Mouse (Mus musculus): ENCODE measurements around the gene Kif26b.

The Kif26b gene

DNA sequence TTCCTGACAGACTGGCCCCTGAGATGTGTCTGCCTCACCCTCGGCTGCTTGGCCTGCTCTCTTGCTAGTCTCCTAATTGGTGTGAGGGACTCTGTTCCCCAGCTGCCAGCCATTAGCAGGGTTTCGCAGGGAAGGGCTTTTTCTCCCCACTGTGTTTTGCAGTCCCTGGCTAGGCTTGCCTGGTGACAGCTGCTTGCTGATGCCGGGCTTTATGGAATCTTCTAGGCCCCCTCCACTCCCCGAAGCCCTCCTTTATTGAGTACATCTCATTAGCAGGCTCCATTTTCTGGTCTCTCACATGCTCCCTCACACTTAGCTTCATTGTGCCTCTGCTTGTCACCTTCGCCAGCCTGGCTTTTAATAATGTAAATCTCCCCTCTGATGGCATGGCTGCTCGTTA lies 327.0 kb downstream of the Kif26b start:
- DNase-seq, result peak in 1 of 2 experiments; percentile 21

DNA sequence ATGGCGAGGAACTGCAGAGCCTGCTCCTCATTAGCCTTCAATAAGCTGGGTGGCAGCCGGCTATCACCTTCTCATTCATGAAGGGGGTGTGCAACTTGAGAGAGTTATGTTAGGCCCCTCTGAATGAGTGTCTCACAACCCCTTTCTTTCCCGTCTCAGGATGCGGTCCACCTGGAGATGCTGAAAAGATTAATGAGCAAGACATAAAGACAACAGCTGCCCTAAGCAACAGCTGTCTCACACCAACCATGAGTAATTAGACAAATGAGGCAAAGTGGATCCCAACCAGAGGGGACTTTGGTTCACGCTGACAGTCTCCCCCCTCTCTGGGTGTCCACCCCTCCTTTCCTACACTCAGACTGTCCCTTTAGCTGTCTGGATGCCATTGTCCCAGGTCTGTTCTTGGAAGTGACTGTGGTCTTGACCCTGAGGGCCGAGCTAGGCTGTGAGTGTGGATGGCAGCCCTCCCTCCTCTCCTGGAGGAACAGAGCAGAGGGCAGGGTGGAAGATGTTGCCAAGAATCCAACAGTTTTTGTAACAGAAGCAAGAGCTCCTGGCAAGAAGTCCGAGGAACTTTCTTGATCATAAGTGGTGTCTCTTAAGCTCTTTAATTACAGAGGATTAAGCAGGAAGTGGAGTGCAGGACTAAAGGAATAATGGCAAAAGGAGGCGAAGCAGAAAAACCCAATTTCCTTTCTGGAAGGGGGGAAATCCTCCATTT lies 331.9 kb downstream of the Kif26b start:
- peak in 1 of 2 experiments; percentile 14 for DNase-seq

DNA sequence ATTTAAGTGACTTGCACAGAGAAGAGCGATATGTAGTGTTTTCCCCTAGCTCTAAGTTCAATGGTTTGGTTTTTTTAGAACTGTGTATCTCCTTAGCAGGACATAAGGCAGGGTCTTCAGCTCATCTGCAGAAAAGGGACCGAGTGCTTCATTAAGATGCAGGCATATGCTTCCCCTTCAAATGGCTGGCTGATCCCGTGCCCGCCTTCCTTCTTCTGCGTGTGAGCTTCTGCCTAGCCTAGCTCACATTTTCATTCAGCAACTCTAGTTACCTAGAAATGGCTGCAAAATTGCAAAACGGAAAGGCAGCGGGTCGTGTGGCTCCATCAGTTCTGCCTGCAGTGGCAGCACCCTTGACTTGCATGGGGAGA lies 332.5 kb downstream of the Kif26b start:
- DNase-seq, result no peak

DNA sequence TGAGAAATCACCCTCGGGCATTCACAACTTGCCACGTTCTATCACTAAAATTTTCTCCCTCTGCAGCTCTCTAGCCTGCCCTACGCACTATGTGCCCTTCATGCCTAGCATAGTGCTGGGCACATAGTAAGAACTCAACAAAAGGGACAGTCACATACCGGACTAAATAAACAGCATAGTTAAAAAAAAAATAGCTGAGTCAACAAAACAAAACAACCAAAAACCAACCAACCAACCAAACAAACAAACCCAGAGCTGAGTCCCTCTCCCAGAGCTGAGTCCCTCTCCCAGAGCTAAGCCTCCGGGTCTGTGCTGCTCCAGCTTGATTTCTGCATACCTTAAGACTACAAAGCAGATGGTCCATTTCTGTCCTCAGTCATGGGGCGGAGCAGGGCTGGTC lies 334.8 kb downstream of the Kif26b start:
- no peak for DNase-seq

DNA sequence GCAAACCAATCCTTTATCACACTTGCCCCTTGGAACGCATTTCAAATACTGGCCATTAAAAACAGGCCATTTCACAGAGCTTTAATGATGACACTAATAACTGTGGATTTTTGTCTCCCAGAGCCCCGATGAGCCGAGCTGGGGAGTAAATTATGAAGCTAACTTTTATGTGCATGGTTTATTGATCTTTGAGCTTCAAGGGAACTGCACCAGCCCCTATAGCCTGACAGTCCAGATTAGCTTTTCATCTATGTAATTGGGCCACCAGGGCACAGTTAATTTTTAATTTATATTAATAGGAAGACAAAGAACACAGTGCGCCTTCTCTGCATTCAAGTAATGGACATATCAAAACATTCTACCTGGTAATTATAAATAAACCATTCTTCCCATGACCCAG lies 335.4 kb downstream of the Kif26b start:
- no peak for DNase-seq

DNA sequence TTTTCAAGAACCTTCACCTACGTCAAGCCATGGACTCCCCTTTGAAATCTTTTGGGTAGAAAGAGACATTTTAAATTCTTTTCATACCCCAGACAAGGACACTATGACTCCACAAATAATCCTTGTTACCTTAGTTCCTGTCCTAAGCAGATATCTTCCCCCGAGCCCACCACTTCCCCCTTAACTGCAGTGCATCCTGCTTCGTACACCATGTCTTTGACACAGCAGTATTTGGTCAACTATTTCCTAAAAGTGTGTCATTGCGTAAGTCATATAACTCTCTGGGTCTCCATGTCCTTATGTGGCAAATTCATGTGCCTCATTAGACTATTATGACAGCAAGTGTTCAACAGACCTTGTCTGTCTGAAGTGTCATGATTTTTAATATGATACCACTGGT lies 337.8 kb downstream of the Kif26b start:
- DNase-seq, result no peak

DNA sequence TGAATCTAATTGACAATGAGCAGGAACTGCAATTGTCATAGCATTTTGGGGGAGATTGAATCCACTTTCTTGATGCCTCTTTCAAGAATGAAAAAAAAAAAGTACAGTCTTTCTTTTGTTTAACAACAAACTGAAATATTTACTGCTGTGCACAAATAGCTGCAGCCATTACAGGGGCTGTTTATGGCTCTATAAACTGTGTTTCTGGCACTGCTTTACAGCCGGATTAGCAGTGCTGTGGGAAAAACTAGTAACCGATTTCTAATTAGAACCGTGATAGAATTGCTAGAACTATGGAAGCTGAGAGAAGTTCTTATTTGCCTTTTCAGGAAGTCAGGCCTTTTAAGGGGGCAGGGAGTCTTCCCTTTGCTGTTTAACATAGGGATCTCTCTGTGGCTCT lies 342.1 kb downstream of the Kif26b start:
- no peak for DNase-seq

DNA sequence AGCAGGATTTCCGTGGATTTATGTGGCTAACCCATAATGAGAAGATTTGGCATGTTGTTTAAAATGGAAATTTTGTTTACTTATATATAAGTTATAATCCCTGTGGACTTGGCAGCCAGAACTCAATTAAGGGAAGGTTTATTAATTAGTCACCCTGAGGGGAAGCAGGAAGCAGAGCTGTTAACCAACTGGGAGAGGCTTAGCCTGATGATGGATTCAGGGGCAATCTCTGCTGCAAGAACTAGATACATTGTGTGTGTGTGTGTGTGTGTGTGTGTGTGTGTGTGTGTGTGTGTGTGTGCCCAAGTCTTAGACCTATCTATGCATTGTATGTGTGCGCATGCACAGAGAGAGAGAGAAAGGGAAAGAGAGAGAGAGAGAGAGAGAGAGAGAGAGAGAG lies 348.0 kb downstream of the Kif26b start:
- no peak for DNase-seq

DNA sequence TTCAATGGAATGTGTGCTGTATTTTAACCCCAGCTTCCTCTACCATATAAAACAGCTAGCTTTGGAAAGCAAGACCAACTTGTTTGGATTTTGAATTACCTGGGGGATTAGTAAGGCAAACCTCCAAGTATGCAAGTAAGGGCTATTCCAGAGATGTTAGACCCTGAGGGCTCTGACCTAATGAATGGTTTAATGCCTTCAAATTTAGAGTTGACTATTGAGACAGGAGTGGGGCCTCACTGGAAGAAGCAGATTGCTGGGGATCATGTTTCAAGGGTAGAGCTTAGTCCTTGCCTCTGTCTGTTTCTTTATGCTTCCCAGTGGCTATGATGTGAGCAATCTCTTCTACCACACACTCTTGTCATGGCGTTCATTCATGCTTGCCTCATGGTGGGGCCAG lies 349.8 kb downstream of the Kif26b start:
- DNase-seq, result no peak

DNA sequence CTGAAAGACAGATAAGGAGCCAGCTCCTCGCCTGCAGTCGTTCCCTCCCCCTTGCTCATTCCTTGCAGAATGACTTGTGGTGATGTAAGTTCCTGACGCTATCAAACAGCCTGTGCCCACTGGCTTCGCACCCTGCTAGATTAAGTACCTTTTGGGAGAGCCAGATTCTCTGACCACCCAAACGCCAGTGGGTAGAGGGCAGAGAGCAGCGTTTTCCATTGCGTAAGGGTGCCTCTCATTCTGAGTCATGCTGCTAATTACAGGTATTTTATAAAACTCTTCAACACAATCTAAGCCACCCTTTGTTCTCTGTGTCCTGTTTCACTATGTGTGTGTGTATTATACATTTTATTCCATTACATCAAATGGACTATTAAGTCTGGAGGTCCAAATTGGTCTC lies 352.0 kb downstream of the Kif26b start:
- DNase-seq, result no peak

DNA sequence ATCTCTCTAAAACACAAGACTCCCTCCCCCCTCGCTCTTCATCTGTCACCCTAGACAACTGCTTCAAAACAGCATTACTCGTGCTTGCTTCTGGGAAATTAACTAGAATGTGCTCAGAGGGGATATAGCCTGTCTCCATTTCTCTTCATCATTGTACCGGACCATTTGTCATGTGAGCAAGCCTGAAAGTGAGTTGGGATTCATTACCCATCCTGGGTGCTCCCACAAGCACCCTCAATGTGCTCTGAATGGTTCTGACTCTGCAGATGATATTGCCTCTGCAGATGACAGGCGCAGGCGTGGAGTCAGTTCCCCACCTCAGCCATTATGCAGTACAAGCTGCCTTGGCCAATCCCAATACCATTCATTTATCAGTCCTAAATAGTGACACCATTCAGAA lies 357.7 kb downstream of the Kif26b start:
- DNase-seq, result no peak

DNA sequence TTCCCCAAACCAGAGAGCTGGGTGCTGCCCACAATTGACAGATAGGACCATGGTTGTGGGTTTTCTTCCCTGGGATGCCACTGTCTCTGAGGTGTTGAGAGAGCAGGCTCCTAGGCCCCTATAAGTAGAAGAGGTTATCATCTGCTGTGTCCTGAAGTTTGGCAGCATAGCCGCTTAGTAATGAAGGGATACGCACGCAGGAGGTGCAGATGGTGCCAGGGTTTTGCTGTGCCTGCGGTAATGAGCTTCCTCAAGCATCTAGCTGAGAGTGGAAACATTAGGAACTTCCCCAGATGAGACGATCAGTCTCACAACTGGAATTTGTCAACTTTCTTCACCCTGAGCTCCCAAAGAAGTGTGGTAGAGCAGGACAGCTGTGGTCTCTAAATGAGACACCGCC lies 363.5 kb downstream of the Kif26b start:
- peak in 1 of 2 experiments; percentile 45 for DNase-seq

DNA sequence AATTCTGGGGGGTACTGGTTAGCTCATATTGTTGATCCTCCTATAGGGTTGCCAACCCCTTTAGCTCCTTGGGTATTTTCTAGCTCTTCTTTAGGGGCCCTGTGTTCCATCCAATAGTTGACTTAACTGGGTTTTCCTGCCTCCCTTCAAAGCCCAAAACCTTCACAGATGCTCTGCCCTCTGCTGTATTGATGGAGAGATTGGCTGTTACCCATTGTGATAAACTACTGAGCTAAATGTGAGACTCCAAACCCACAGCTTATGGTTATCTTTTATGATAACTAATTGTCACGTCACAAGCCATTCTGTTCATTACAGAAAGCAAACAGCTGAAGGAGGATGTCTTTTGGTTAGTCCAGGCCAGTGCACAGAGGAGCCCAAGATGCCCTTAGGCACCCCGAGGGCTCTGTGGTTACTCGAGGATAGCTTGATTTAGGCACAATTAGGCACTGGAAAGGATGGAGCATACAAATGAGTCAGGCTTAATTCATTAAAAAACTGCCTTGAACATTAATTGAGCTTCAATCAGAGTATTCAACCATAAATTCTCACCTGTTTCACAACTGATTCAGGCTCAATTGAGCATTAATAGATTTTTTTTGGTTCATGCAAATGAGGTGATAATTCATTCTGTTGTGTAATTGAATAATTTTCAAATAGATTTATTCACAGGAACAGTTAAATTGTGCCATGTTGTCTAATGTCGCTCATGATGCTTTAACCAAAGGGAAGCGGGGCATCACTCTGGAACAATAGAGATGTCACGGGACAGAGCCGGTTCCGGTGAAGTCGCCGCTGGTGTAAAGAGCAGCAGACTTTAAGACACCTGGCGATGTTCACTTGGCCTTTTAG lies 364.5 kb downstream of the Kif26b start:
- DNase-seq, result no peak

DNA sequence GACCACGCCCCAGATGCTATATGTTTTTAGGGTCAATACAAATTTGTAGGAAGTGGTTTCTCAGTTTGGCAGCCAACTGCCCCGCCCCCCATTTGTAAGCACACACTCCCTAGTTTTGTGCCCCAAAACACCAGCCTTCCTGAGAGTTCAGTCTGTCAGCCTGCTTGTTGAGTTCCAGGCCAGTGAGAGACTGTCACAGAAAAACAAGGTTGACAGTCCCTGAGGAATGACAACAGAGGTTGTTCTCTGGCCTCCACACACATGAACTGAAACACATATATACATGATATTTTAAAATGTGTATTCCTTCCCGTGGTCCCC lies 365.1 kb downstream of the Kif26b start:
- no peak for DNase-seq

DNA sequence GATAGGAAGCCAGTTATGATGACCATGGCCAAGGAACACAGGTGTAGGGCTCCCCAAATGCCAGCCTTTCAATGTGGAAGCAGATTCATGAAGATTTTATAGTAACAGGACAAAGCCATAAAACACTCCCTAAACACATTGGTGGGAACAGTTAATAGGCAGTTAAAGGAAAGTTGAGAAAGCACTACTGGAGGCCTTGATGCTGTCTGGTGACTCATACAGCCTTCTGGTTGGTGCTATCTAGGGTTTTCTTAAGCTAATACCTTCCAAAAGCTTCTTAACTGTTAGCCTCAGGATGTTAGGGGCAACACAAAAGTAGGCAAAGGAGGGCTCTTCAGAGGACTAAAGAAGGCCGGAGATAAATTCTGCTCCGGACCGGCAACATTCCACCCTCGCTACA lies 366.7 kb downstream of the Kif26b start:
- no peak for DNase-seq

DNA sequence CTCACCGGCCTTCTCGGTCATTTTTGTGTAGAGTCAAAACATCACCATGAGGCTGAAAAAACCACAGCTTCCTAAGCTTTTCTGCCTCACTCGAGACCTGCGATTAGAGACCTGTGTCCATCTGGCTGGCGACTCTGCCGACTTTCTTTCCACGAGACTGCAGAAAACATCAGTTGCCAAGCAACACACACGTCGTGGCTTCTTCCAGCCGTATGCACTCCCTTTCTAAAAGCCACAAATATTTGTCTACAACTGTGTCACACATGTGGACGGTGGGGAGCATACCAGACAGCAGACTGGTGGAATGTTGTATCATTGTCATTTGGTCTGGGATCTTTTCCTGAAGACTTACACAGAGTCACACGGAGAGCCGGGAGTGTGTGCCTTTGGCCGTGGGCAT lies 382.0 kb downstream of the Kif26b start:
- DNase-seq, result peak; percentile 45 to 60

DNA sequence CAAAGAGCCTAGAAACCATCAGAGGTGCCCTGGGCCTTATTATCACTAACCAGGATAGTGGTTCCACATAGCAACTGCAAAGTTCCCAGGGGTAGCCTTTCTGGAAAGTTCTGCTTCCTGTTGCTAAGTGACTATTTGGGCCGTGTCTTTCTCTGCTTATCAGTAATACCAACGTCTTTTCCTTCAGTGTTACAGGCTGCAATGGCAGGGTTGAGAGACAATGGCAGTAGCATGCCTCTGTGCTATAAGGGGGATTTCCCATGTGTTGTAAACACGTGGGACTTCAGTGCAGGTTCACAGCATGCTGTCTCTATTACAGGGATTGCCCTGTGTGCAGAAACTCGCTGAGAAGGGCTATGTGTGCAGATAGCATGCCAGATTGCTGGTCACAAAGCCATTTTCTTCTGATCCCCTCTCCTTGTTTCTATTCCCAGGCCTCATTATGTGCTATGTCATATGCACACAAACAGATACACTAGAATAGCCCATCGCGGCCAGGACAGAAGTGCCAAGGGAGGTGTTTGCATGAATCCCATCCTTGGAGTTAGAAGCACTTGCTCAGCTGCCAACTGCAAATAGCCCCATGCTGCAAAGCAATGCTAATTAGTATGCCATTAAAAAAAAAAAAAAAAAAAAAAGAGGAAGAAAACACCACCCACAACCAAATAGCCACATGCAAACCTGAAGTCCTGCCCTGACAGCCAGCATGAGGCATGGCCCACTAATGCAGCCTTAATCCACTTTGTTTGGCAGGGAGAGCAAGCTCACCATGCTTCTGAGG lies 384.2 kb downstream of the Kif26b start:
- no peak for DNase-seq

DNA sequence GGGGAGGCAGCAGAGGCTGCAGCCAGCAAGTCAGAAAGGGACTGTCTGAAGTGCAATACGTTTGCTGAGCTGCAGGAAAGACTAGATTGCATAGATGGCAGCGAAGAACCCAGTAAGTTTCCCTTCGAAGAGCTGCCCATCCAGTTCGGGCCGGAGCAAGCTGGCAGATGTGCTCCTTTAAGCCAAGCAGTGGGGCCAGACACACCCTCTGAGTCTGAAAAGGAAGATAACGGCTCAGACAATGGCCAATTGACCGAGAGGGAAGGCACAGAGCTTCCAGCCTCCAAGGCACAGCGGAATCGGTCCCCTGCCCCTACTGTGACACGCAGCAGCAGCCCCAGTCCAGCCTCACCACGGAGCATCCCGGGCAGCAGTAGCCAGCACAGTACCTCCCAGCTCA lies 386.1 kb downstream of the Kif26b start:
- no peak for DNase-seq

DNA sequence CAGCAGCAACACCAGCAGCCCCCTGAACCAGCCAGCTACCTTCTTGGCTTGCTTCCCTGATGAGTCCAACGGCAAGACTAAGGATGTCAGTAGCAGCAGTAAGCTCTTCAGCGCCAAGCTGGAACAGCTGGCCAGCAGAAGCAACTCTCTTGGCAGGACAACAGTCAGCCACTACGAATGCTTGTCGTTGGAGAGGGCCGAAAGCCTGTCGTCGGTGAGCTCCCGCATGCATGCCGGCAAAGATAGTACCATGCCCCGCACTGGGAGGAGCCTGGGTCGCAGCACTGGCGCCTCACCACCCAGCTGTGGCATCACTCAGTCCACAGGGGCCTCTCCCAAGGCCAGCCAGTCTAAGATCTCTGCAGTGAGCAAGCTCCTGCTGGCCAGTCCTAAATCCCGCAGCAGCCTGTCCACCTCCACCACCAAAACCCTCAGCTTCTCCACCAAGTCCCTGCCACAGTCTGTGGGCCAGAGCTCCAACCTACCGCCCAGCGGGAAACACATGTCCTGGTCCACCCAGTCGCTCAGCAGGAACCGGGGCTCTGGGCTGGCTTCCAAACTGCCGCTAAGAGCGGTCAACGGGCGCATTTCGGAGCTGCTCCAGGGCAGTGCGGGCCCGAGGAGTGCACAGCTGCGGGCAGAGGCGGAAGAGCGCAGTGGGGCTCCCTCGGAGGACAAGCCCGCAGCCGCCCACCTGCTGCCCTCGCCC lies 388.4 kb downstream of the Kif26b start:
- peak; percentile 44 to 52 for DNase-seq

DNA sequence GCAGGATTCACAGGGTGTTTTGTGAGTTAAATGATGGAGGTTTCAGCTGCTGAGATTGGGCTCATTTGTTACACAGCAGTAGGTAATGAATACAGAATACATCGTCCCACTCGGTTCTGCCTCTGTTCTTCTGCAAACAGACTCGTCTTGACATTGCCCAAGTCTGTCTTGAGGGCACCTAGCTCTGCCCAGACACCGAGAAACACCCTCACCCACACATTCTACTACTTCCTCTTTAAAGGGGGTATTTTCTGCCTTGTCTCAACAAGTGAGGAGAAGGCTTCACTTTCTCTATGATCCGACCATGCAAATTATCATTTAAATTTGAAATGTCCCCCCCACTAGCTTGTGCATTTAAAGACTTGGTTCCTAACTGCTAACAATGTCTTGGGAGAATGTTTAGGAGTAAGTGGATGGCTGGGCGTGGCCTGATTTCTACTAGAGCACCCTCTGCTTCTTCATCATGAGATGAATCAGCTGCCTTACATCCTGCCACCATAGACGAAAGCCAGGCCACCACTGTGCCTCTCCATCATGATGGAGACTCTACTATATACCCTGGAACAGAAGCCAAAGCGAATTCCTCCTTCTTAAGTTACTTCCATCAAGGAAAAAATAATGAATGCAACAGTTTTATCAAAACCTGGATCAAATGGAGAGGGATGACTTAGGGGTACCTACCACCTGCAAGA lies 395.7 kb downstream of the Kif26b start:
- no peak for DNase-seq

DNA sequence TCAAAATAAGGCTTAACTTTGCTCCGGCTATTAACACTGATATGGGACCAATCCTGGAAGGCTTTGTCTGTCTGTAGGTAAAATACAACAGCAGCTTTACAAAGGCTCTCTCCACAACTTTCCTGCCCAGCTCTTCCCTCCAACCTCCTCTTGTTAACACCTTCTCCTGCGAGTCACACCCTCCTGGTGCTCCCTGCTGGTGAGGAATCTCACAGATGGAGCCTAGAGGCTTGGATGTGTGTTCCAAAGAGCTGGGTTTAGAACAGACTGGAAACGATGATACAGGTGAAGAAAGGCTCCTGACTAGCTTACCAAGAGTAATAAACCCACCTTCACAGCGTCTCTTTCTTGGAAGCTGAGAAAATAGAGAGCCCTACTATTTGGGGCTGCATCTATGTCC lies 400.6 kb downstream of the Kif26b start:
- DNase-seq, result no peak

DNA sequence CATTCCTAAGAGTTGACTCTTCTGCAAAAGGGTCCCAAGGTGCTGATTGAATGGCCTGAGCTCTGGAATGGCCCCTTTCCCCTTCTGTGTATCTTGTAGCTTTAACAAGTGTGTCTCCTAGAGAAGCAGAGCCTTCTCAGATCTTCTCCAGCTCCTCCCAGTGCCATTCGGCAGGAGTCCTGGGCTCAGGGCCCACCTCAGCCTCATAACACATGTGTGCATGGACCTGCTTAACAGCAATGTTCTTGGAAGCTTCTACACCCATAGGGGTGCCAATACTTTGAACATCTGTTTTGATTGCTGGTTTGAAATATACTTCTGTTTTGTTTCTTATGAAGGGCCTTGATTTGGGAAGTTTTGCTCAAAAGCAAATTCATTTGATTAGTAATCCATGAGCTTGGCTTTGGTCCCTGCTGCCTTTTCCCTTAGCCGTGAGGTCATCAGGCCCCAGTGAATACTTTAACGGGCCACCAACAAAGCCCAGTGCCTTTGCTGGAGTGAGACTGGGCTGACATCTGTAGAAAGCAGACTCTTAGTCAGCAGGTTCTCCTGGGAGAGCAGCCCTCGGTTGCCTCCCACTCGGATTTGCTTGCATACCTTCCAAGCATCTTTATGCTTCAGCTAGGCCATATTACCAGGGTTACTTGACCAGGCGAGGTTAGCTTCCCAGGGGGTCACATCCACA lies 405.2 kb downstream of the Kif26b start:
- no peak for DNase-seq

Data from cerebellum, postnatal 10 days (tissue).